Mouse (Mus musculus) C2C12 (cell line): ENCODE data around the gene Herpud1.

ENCODE experiments used
- CEBPB ChIP-seq: IDR thresholded peaks from one replicate; pipeline ENCODE4 v1.6.1; 2011; ENCODE audit warnings: low read depth, mild to moderate bottlenecking, control low read depth, moderate library complexity
- CTCF ChIP-seq: IDR thresholded peaks from one replicate; pipeline ENCODE4 v1.5.1; 2011; ENCODE audit not compliant: control insufficient read depth, insufficient read depth, insufficient read length
- FOSL1 ChIP-seq: IDR thresholded peaks from one replicate; pipeline ENCODE4 v1.8.0; 2011; ENCODE audit warnings: mild to moderate bottlenecking, low read length; ENCODE audit not compliant: poor library complexity, insufficient read depth, severe bottlenecking
- MAX ChIP-seq: IDR thresholded peaks from one replicate; pipeline ENCODE4 v1.6.1; 2011; ENCODE audit warnings: mild to moderate bottlenecking, control low read depth
- MYOD1 ChIP-seq: IDR thresholded peaks from one replicate; pipeline ENCODE4 v1.6.1; 2011; ENCODE audit warnings: low read depth; ENCODE audit not compliant: control insufficient read depth, insufficient read length
- MYOG ChIP-seq: IDR thresholded peaks from one replicate; pipeline ENCODE4 v1.6.1; 2011; ENCODE audit not compliant: control insufficient read depth, insufficient read length; ENCODE audit errors: extremely low read depth
- USF1 ChIP-seq: IDR thresholded peaks from one replicate; pipeline ENCODE4 v1.6.1; 2011; ENCODE audit warnings: low read depth, mild to moderate bottlenecking, control low read depth, moderate library complexity

DNA sequence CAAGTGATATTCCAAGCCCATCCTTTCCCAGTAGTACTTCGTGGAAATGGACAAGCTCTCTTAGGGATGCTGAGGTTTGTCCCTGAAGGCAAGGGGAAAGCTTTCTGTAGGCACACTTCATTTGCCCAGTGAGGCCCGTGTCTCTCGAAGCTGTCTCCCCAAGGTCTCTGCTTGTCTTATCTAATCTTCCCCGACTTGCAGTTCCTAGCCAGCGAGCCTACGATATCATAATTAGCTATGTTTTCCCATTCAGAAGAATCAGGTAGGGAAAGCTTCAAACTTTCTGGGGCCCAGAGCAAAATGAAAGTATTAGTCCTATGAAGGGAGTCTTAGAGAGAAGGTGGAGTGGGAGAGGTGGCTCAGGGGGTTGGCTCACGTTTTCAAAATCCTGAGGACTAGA lies 2.1 kb upstream of the Herpud1 start:
- TF ChIP-seq CTCF (no peak), USF1 (no peak), MYOG (no peak), CEBPB (no peak), MYOD1 (no peak), MAX (no peak), FOSL1 (no peak)
